ENCODE assay signal across 9 mouse cellular contexts in genomic region chr9:78879955-78880642, GRCm38 (mm10).
DNase-seq lines count a peak whose midpoint lies in the region; ATAC-seq lines count a peak whose summit lies in the region.
"Had no signal": no experiment of that assay in that cellular context is flagged by ENCODE, and none has a peak within 500 bp of the region (broad histone marks: within the 10 kb centered on the region; RNA-seq: fewer than 3 reads in every experiment).

No protein-coding gene starts in this region.

- peak overlapping the region; percentile 89 for H3K27ac ChIP-seq in forebrain, embryonic 10.5 days
- H3K27ac ChIP-seq in midbrain, embryonic 11.5 days (ENCODE audit: low read depth, low read length), result peak overlapping the region; percentile 89
- H3K27ac ChIP-seq: liver, embryonic 13.5 days had no signal

- peaks cover 37% of the 10 kb centered on the region for H3K4me1 ChIP-seq in forebrain, embryonic 10.5 days
- H3K4me1 ChIP-seq in midbrain, embryonic 11.5 days (ENCODE audit: control insufficient read depth, insufficient read depth, low read length), result peaks cover 15% of the 10 kb centered on the region
- H3K4me1 ChIP-seq: liver, embryonic 13.5 days had no signal

- DNase-seq in kidney, postnatal 10 days, result peak; percentile 5
- no peak for DNase-seq in kidney, postnatal 14 days
- peak; percentile 61 for DNase-seq in forebrain, embryonic 10.5 days (ENCODE audit: extremely low spot score, low spot score)
- peak; percentile 62 to 72 for DNase-seq in layer of hippocampus, adult 8-10 months (ENCODE audit: low spot score in 2 of 2)
- peak; percentile 89 for DNase-seq in midbrain, embryonic 11.5 days (ENCODE audit: low spot score, missing footprints)
- no peak for DNase-seq in adrenal gland, postnatal 36 days
- DNase-seq in ovary, postnatal 10 days (ENCODE audit: low spot score), result no peak
- DNase-seq in spleen, adult 12 weeks (ENCODE audit: low spot score), result no peak
- DNase-seq: liver, embryonic 13.5 days had no signal

- H3K9me3 ChIP-seq in forebrain, embryonic 10.5 days, result no peaks in the 10 kb centered on the region
- no peaks in the 10 kb centered on the region for H3K9me3 ChIP-seq in midbrain, embryonic 11.5 days (ENCODE audit: control insufficient read depth, low read length)
- H3K9me3 ChIP-seq: liver, embryonic 13.5 days had no signal

- no peaks in the 10 kb centered on the region for H3K27me3 ChIP-seq in forebrain, embryonic 10.5 days (ENCODE audit: poor library complexity, severe bottlenecking)
- H3K27me3 ChIP-seq in midbrain, embryonic 11.5 days (ENCODE audit: control insufficient read depth, insufficient read depth, low read length), result no peaks in the 10 kb centered on the region
- H3K27me3 ChIP-seq: liver, embryonic 13.5 days had no signal

- ATAC-seq in midbrain, embryonic 11.5 days (ENCODE audit: low FRiP score), result peak; percentile 90

- H3K4me2 ChIP-seq in midbrain, embryonic 11.5 days, result peak overlapping the region; percentile 13; the same call in 1 of the 2 replicates
- H3K4me2 ChIP-seq: liver, embryonic 13.5 days had no signal

- no peaks in the 10 kb centered on the region for H3K36me3 ChIP-seq in forebrain, embryonic 10.5 days (replicated peaks)
- no peaks in the 10 kb centered on the region for H3K36me3 ChIP-seq in midbrain, embryonic 11.5 days (ENCODE audit: control insufficient read depth, insufficient read depth, low read length)
- H3K36me3 ChIP-seq: liver, embryonic 13.5 days had no signal

- no peak overlapping the region for H3K4me3 ChIP-seq in forebrain, embryonic 10.5 days
- H3K4me3 ChIP-seq in midbrain, embryonic 11.5 days (ENCODE audit: low read depth, low read length), result no peak overlapping the region
- H3K4me3 ChIP-seq: liver, embryonic 13.5 days had no signal

- peak overlapping the region; percentile 18 for H3K9ac ChIP-seq in midbrain, embryonic 11.5 days (ENCODE audit: low read length)
- H3K9ac ChIP-seq: liver, embryonic 13.5 days had no signal

- WGBS in forebrain, embryonic 10.5 days, result 32% methylated on average over 6 of the region's 6 CpGs
- 32% methylated on average over 6 of the region's 6 CpGs for WGBS in midbrain, embryonic 11.5 days

Comparison
In these comparisons a context has a peak if more than half of its experiments do, and no peak if none do; other contexts are left out.
1. DNase-seq: peak in kidney, postnatal 10 days (single experiment), forebrain, embryonic 10.5 days (single experiment), layer of hippocampus, adult 8-10 months (2 of 2) and midbrain, embryonic 11.5 days (single experiment); none in kidney, postnatal 14 days (single experiment), adrenal gland, postnatal 36 days (0 of 2), ovary, postnatal 10 days (single experiment) and spleen, adult 12 weeks (single experiment).